Mouse (Mus musculus) hindbrain, embryonic 16.5 days (tissue): Measurements from ENCODE around the gene Fhit. TPM values are rescaled to one million over a fixed set of nuclear protein-coding genes. Genes with fewer than 3 reads are reported as not detected.
"Not testable (repeated sequence)": the region's sequence is repeated elsewhere in the genome, so short reads cannot be mapped to it uniquely, and the experiment has no call there.

Source experiments
- ATAC-seq: fragments of 200-750 bp; cut with Nextera tagmentation; 2 replicates; pipeline ENCODE4 v1.8.0; 2017; ENCODE audit warnings: moderate TSS enrichment, moderate library complexity
- H3K27ac ChIP-seq: fragments of 300-500 bp; sonication (generic); 2 replicates; pipeline ENCODE4 v1.5.1; 2014; ENCODE audit warnings: low read depth, mild to moderate bottlenecking, control low read depth, low read length, moderate library complexity
- H3K27me3 ChIP-seq: fragments of 300-500 bp; sonication (generic); replicated peaks from 2 replicates; pipeline ENCODE4 v1.6.1; 2014; ENCODE audit warnings: low read length; ENCODE audit not compliant: control insufficient read depth, insufficient read depth
- H3K36me3 ChIP-seq: fragments of 300-500 bp; sonication (generic); 2 replicates; pipeline ENCODE4 v1.6.1; 2014; ENCODE audit warnings: mild to moderate bottlenecking, low read length, moderate library complexity, mixed read lengths; ENCODE audit not compliant: control insufficient read depth, insufficient read depth
- H3K4me1 ChIP-seq: fragments of 300-500 bp; sonication (generic); 2 replicates; pipeline ENCODE4 v1.6.1; 2014; ENCODE audit warnings: low read depth, low read length; ENCODE audit not compliant: control insufficient read depth, insufficient read depth
- H3K4me2 ChIP-seq: fragments of 300-500 bp; sonication (generic); 2 replicates; pipeline ENCODE4 v1.6.1; 2014; ENCODE audit warnings: mild to moderate bottlenecking, low read length, control low read depth, moderate library complexity
- H3K4me3 ChIP-seq: fragments of 300-500 bp; sonication (generic); 2 replicates; pipeline ENCODE4 v1.5.1; 2014; ENCODE audit warnings: mild to moderate bottlenecking, low read length, control low read depth, moderate library complexity
- H3K9ac ChIP-seq: fragments of 300-500 bp; sonication (generic); 2 replicates; pipeline ENCODE4 v1.6.1; 2014; ENCODE audit warnings: low read depth, mild to moderate bottlenecking, control low read depth, low read length, moderate library complexity
- H3K9me3 ChIP-seq: fragments of 300-500 bp; sonication (generic); 2 replicates; pipeline ENCODE4 v1.6.1; 2014; ENCODE audit warnings: mild to moderate bottlenecking, low read length, moderate library complexity; ENCODE audit not compliant: control insufficient read depth
- WGBS: fragments of 180-500 bp; shearing (Covaris S2); extraction: QIAGEN DNeasy Blood & Tissue Kit; methylation state at CpG from one replicate; pipeline ENCODE4 v1.1.7; 2014; 5-methylcytosine and 5-hydroxymethylcytosine counted together
- polyA plus RNA-seq: library from polyadenylated mRNA; unstranded; fragments of >200 nt; fragmentation: Nextera tagmentation; extraction: Ambion mirVana; gene quantifications from 2 replicates; pipeline ENCODE4 v1.2.1, GENCODE M21; 2015

The Fhit gene
- polyA plus RNA-seq, 1 experiment from 2014 or later, result 8.5 TPM

GRCm38 (mm10) chr14:10778721-10779120, 383.1 kb downstream of the Fhit start:
- 95% methylated on average over 2 of the region's 2 CpGs for WGBS
- H3K9ac ChIP-seq, result no peak overlapping the region
- no peaks in the 10 kb centered on the region for H3K9me3 ChIP-seq
- H3K4me3 ChIP-seq, result no peak overlapping the region
- no peaks in the 10 kb centered on the region for H3K36me3 ChIP-seq
- no peaks in the 10 kb centered on the region for H3K27me3 ChIP-seq
- no peak overlapping the region for H3K4me2 ChIP-seq
- ATAC-seq, result no peak
- no peaks in the 10 kb centered on the region for H3K4me1 ChIP-seq
- no peak overlapping the region for H3K27ac ChIP-seq

GRCm38 (mm10) chr14:10754883-10755282, 407.0 kb downstream of the Fhit start:
- WGBS, result 87% methylated on average over 1 of the region's 1 CpGs

GRCm38 (mm10) chr14:10738076-10738475, 423.8 kb downstream of the Fhit start:
- H3K27me3 ChIP-seq, result no peaks in the 10 kb centered on the region
- WGBS, result 60% methylated on average over 2 of the region's 2 CpGs
- H3K4me3 ChIP-seq, result no peak overlapping the region
- no peak for ATAC-seq
- no peaks in the 10 kb centered on the region for H3K4me1 ChIP-seq
- H3K9ac ChIP-seq, result no peak overlapping the region
- no peak overlapping the region for H3K4me2 ChIP-seq
- H3K9me3 ChIP-seq, result no peaks in the 10 kb centered on the region
- no peak overlapping the region for H3K27ac ChIP-seq
- no peaks in the 10 kb centered on the region for H3K36me3 ChIP-seq

More at GRCm38 (mm10) chr14:10754883-10755282, 407.0 kb downstream of the Fhit start:
- not testable (repeated sequence) for H3K9me3 ChIP-seq, H3K9ac ChIP-seq, ATAC-seq, H3K27me3 ChIP-seq, H3K27ac ChIP-seq, H3K4me1 ChIP-seq, H3K4me2 ChIP-seq, H3K36me3 ChIP-seq, H3K4me3 ChIP-seq

- Histone ChIP-seq H3K36me3 (no peaks in the 10 kb centered on the region), H3K9ac (no peak overlapping the region), H3K27me3 (no peaks in the 10 kb centered on the region), H3K27ac (no peak overlapping the region), H3K9me3 (no peaks in the 10 kb centered on the region), H3K4me2 (no peak overlapping the region), H3K4me3 (no peak overlapping the region), H3K4me1 (no peaks in the 10 kb centered on the region)
- ATAC-seq, result no peak
Observed at GRCm38 (mm10) chr14:10722525-10722924, 439.3 kb downstream of the Fhit start.

- no peaks in the 10 kb centered on the region for H3K27me3 ChIP-seq
- H3K9me3 ChIP-seq, result no peaks in the 10 kb centered on the region
- no peak for ATAC-seq
- no peak overlapping the region for H3K27ac ChIP-seq
- no peaks in the 10 kb centered on the region for H3K36me3 ChIP-seq
- 63% methylated on average over 3 of the region's 3 CpGs for WGBS
- H3K4me3 ChIP-seq, result no peak overlapping the region
- H3K9ac ChIP-seq, result no peak overlapping the region
- no peak overlapping the region for H3K4me2 ChIP-seq
- no peaks in the 10 kb centered on the region for H3K4me1 ChIP-seq
Observed at GRCm38 (mm10) chr14:10712916-10713315, 448.9 kb downstream of the Fhit start.

GRCm38 (mm10) chr14:10712522-10712881, 449.3 kb downstream of the Fhit start:
- H3K4me3 ChIP-seq, result no peak overlapping the region
- H3K27ac ChIP-seq, result no peak overlapping the region
- peak; percentile 65 for ATAC-seq
- 73% methylated on average over 7 of the region's 7 CpGs for WGBS
- H3K9ac ChIP-seq, result no peak overlapping the region
- no peaks in the 10 kb centered on the region for H3K27me3 ChIP-seq
- H3K9me3 ChIP-seq, result no peaks in the 10 kb centered on the region
- H3K36me3 ChIP-seq, result no peaks in the 10 kb centered on the region
- no peaks in the 10 kb centered on the region for H3K4me1 ChIP-seq
- H3K4me2 ChIP-seq, result no peak overlapping the region

GRCm38 (mm10) chr14:10711841-10712521, 449.9 kb downstream of the Fhit start:
- no peak overlapping the region for H3K4me2 ChIP-seq

GRCm38 (mm10) chr14:10710796-10711311, 451.0 kb downstream of the Fhit start:
- Histone ChIP-seq H3K36me3 (no peaks in the 10 kb centered on the region), H3K9ac (no peak overlapping the region), H3K9me3 (no peaks in the 10 kb centered on the region), H3K27ac (no peak overlapping the region), H3K4me1 (no peaks in the 10 kb centered on the region), H3K4me2 (no peak overlapping the region), H3K4me3 (no peak overlapping the region), H3K27me3 (no peaks in the 10 kb centered on the region)
- 78% methylated on average over 12 of the region's 12 CpGs for WGBS
- no peak for ATAC-seq

More at GRCm38 (mm10) chr14:10711841-10712521, 449.9 kb downstream of the Fhit start:
- no peak overlapping the region for H3K27ac ChIP-seq
- no peak overlapping the region for H3K4me3 ChIP-seq
- 86% methylated on average over 5 of the region's 5 CpGs for WGBS
- no peaks in the 10 kb centered on the region for H3K4me1 ChIP-seq
- ATAC-seq, result peak; percentile 68
- H3K9ac ChIP-seq, result no peak overlapping the region
- no peaks in the 10 kb centered on the region for H3K27me3 ChIP-seq
- H3K9me3 ChIP-seq, result no peaks in the 10 kb centered on the region
- no peaks in the 10 kb centered on the region for H3K36me3 ChIP-seq

- H3K27ac ChIP-seq, result no peak overlapping the region
- no peaks in the 10 kb centered on the region for H3K4me1 ChIP-seq
- H3K4me2 ChIP-seq, result no peak overlapping the region
- no peak for ATAC-seq
- H3K27me3 ChIP-seq, result no peaks in the 10 kb centered on the region
- WGBS, result 71% methylated on average over 2 of the region's 2 CpGs
- H3K9me3 ChIP-seq, result no peaks in the 10 kb centered on the region
- no peaks in the 10 kb centered on the region for H3K36me3 ChIP-seq
- no peak overlapping the region for H3K9ac ChIP-seq
- H3K4me3 ChIP-seq, result no peak overlapping the region
Observed at GRCm38 (mm10) chr14:10701707-10702106, 460.1 kb downstream of the Fhit start.
